Mouse (Mus musculus) adipocyte (in vitro differentiated cells): Measurements from ENCODE around the gene Arhgap33.
"Not testable (repeated sequence)": the region's sequence is repeated elsewhere in the genome, so short reads cannot be mapped to it uniquely, and the experiment has no call there.

ENCODE experiments used
- DNase-seq: peaks from one replicate; pipeline ENCODE4 v3.0.0-alpha.2; 2016; ENCODE audit warnings: low spot score

Arhgap33 gene

DNA sequence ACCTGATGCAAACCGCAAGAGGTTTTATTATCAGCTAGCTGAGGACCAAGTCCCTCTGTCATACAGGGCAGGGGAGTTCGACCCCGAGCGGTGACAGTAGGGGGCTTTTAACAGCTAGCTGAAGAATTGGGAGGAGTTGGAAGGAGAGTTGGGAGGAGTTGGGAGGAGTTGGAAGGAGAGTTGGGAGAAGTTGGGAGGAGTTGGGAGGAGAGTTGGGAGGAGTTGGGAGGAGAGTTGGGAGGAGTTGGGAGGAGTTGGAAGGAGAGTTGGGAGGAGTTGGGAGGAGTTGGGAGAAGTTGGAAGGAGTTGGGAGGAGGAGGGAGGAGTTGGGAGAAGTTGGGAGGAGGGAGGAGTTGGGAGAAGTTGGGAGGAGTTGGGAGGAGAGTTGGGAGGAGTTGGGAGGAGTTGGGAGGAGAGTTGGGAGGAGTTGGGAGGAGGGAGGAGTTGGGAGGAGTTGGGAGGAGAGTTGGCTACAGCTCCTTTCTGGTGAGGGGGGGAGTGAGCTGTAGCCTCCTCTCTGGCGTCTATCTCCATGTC is 39.3 kb downstream of the Arhgap33 start:
- DNase-seq = not testable (repeated sequence)

DNA sequence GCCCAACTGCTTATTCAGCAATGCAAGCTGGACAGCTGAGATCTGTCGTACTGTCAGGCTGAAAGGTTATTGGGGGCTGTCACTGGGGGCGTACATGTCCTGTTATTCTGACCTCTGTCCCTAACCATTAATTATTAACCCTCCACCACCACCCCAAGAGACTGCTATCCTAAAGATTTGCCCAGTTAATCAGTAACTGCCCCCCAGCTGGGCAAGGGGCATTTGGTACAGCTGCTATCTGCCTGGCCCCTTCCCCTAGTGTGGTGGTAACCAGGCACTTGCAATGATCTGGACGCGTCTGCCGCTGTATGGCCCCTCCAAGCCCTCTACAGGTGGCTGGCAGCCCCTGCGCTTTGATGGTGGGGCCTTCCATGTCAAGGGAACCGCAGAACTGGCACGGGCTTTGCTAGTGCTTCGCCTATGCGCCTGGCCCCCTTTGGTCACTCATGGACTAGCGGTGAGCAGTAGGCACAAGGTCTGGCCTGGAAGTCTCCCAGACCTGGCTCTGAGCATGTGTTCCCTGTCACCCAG is 41.4 kb downstream of the Arhgap33 start, which contains the start of gene Prodh2:
Prodh2 (plus strand) TSS at position 222 of the 531 bp plus-strand sequence.
- DNase-seq = no peak

DNA sequence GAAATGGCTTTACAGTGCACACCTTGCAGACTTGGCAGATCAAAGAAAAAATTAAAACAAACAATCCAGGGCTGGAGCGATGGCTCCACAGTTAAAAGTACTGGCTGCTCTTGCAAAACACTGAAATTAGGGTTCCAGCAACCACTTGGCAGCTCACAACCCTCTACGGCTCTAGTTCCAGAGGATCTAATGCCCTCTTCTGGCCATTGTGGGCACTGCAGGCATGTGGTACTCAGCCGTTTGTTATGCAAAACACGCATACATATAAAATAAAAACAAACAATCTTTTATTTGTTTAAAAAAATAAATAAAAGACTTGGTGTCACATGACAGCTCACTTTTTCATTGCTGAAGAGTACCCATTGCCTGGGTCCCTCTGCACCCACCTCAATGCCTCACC is 42.1 kb downstream of the Arhgap33 start:
- DNase-seq = peak; percentile 68

DNA sequence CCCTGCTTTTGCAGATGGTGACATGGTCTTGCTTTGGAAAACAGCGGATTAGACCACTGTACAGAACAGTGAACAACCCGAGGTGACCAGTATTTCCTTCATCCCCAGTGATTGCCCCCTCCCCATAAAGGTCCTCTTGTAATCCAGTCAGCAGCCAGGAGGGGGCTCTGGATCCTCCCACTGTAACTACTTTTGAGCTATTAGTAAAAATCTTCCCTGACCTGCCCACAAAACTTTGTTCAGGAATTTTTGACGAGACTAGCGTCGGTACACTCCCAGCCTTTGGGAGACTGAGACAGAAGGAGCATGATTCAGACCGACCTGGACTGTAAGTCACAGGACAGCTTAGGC is 43.9 kb downstream of the Arhgap33 start:
- DNase-seq = no peak

DNA sequence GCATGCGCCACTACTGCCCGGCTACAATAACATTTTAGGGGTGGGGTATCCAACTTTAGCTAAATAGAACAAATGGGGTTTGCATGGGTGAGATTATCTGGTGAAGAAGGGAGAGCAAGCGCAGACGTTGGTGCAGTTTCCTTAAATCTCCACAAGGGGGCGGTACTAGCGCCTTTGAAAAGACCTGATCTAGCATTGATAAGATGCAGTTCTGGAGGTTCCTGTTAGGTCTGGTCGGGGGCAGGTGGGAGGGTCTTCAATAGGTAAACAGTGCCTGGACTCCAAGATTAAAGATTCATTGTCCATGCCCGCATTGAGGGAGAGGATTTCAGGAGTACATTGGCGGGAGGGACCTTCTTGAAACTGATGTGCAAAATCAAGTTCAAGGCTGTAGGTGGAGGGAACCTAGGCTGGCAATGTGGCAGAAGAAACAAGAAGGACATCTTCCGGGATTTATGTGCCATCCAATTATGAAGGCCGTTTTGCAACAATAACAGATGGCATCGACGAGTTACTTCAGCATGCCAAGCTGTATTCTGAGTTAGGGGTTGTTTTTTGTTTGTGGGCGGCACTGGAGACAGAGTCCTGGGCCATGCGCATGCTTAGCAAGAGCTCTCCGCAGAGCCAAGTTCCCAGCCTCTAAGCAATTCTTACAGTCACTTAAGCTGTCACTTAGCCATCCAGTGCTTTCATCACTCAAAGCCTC is 44.5 kb downstream of the Arhgap33 start:
- DNase-seq = peak; percentile 43

DNA sequence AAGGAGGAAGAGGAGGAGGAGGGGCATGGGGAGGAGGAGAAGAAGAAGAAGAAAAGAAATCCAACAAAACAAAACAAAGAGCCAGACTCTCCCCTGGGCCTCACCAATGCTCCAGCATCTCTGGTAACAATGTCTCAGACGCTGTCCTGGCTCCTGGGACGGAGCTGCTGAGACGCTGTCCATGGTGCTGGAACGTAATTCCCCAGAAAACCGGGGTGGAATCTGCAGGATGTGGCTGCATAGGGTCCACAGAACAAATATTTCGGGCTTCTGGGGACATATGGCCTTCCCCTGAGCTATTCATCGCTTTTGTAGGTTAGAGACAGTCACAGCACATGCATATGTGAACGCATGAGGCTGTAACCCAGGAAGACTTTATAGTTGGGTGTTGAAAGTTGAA is 50.6 kb downstream of the Arhgap33 start:
- DNase-seq = peak; percentile 43

DNA sequence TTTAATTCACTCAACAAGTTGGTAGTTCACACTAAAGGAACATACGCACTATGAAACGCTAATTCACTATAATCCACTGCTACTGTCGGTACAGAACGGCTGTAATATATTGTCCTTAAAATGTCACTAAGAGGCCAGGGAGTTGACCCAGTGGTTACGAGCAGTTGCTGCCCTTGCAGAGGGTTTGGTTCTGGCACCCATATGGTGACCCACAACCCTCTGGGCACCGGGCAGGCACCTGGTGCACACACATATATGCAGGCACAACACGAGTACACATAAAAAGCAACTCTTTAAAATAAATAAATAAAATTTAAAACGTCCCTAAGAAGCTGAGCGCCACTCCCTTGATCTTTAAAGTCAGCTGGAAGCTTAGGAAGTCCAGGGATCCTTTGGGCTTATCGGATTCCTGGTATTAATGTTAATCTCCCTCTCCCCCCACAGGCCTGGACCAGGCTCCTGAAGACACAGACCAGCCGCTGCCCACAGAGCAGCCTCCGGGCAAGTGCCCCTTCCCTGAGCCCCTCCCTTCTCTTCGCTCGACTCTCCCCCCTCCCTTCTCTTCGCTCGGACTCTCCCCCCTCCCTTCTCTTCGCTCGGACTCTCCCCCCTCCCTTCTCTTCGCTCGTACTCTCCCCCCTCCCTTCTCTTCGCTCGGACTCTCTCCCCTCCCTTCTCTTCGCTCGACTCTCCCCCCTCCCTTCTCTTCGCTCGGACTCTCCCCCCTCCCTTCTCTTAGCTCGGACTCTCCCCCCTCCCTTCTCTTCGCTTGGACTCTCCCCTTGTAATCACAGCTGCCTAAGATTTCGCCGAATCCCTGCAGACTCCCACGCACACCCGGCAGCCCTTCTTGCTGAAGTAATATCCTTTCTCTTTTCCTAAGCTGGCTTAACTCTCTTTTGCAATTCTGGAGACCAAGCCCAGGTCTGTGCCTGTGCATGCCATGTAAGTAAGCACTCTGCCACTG is 57.2 kb downstream of the Arhgap33 start:
- DNase-seq = no peak

DNA sequence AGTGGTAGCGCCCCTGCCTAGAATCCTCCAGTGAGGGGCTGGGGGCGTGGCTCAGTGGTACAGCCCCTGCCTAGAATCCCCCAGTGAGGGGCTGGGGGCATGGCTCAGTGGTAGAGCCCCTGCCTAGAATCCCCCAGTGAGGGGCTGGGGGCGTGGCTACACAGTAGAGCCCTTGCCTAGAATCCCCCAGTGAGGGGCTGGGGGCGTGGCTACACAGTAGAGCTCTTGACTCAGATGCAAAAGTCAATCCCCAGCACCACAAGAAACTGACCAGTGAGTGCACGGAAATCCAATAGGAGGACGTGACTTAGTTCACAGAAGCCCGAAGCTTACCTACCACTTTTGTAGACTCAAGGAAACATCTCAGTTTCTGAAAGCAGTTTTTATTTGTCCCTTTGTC is 58.7 kb downstream of the Arhgap33 start:
- DNase-seq = not testable (repeated sequence)

DNA sequence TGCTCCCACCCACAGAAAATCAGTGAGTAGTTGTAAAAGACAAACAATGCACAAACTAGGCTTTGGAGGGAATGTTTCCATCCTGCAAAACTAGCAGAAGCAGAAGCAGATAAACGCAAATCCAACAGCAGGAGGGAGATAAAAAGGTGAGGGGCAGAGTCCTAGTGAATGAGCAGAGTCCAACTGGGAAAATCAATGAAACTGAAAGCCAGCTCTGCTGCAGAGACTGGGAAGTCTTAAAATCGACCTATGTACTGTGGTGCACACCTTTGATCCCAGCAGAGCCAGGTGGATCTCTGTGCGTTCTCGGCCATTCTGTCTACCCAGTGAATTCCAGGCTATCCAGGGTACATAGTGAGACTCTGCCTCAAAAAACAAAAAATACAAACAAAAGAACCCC is 59.9 kb downstream of the Arhgap33 start:
- no peak for DNase-seq

DNA sequence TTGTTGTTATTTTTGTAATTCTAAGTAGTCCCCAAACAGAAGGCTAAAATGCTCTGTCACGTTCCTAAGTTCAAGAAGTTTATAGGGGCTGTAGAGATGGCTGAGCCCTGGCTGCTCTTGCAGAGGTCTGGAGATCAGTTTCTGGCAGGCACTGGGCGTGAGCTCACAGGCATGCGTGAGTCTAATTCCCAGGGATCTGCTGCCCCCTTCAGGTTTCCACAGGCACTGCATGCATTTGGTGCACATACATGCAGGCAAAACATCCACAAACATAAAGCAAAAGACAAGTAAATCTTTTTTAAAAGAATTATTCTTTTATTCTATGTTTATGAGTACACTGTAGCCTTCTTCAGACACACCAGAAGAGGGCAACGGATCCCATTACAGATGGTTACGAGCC is 62.4 kb downstream of the Arhgap33 start:
- no peak for DNase-seq
